In genomic region chr10:83545341-83545740, GRCm38 (mm10) we compare ENCODE assay signal across 9 mouse cellular contexts. TPM values are rescaled to one million over a fixed set of nuclear protein-coding genes. Genes with fewer than 3 reads are reported as not detected.
A peak's percentile ranks its signal among the peaks of the same experiment; 100 is the strongest.
DNase-seq lines count a peak whose midpoint lies in the region; ATAC-seq and TF ChIP-seq lines count a peak whose summit lies in the region.
"Had no signal": no experiment of that assay in that cellular context is flagged by ENCODE, and none has a peak within 500 bp of the region (broad histone marks: within the 10 kb centered on the region; RNA-seq: fewer than 3 reads in every experiment).

No protein-coding gene starts in this region.

- H3K27me3 ChIP-seq in heart, embryonic 11.5 days (ENCODE audit: control insufficient read depth, insufficient read depth, low read length): no peaks in the 10 kb centered on the region
- H3K27me3 ChIP-seq in stomach, embryonic 14.5 days (ENCODE audit: control insufficient read depth, insufficient read depth, low read length): no peaks in the 10 kb centered on the region
- no peaks in the 10 kb centered on the region for H3K27me3 ChIP-seq in stomach, postnatal 0 days (ENCODE audit: control insufficient read depth, insufficient read depth, low read length)
- H3K27me3 ChIP-seq in liver, embryonic 15.5 days: peaks cover 7% of the 10 kb centered on the region; the same call in 1 of the 2 replicates

- 75% methylated on average over 3 of the region's 3 CpGs for WGBS in heart, embryonic 11.5 days (ENCODE audit: insufficient replicate concordance)
- 66% methylated on average over 3 of the region's 3 CpGs for WGBS in stomach, embryonic 14.5 days
- 70% methylated on average over 3 of the region's 3 CpGs for WGBS in stomach, postnatal 0 days
- WGBS in liver, embryonic 15.5 days (ENCODE audit: insufficient replicate concordance): 64% methylated on average over 3 of the region's 3 CpGs

- no peak overlapping the region for H3K4me3 ChIP-seq in heart, embryonic 11.5 days (ENCODE audit: low read depth, low read length)
- H3K4me3 ChIP-seq in stomach, embryonic 14.5 days (ENCODE audit: low read depth, low read length): peak overlapping the region; percentile 86; the same call in 1 of the 2 replicates
- H3K4me3 ChIP-seq in stomach, postnatal 0 days (ENCODE audit: low read depth, low read length): no peak overlapping the region
- 0 out of 2 replicates have a peak overlapping the region, but pooled peaks have one; percentile 95 for H3K4me3 ChIP-seq in liver, embryonic 15.5 days (replicated peaks)

- no peaks in the 10 kb centered on the region for H3K9me3 ChIP-seq in heart, embryonic 11.5 days (replicated peaks; ENCODE audit: control insufficient read depth, low read length)
- no peaks in the 10 kb centered on the region for H3K9me3 ChIP-seq in stomach, embryonic 14.5 days (ENCODE audit: control insufficient read depth, low read depth, low read length)
- no peaks in the 10 kb centered on the region for H3K9me3 ChIP-seq in stomach, postnatal 0 days (ENCODE audit: control insufficient read depth, low read length)
- H3K9me3 ChIP-seq in liver, embryonic 15.5 days (replicated peaks): no peaks in the 10 kb centered on the region

- ATAC-seq in heart, embryonic 11.5 days (replicated peaks; ENCODE audit: insufficient number of reproducible peaks, low FRiP score, low TSS enrichment): no peak
- ATAC-seq in stomach, embryonic 14.5 days (ENCODE audit: insufficient number of reproducible peaks, insufficient read depth, low FRiP score, low read depth): no peak
- no peak for ATAC-seq in stomach, postnatal 0 days (ENCODE audit: low FRiP score, low TSS enrichment)
- ATAC-seq in liver, embryonic 15.5 days (ENCODE audit: insufficient read depth): no peak

- DNase-seq in heart, adult 9 months (ENCODE audit: low spot score in 2 of 2): no peak
- DNase-seq in stomach, postnatal 0 days (ENCODE audit: low spot score): no peak
- no peak for DNase-seq in testis, postnatal 10 days (ENCODE audit: low spot score)
- DNase-seq in adrenal gland, postnatal 25 days: no peak
- DNase-seq in urinary bladder, postnatal 36 days (ENCODE audit: low spot score in 2 of 2): no peak
- DNase-seq: cerebellum, adult 18-20 months had no signal

- no peak overlapping the region for H3K9ac ChIP-seq in heart, embryonic 11.5 days (ENCODE audit: low read depth, low read length)
- no peak overlapping the region for H3K9ac ChIP-seq in stomach, embryonic 14.5 days (replicated peaks; ENCODE audit: low read depth, low read length)
- no peak overlapping the region for H3K9ac ChIP-seq in stomach, postnatal 0 days (ENCODE audit: low read length)
- no peak overlapping the region for H3K9ac ChIP-seq in liver, embryonic 15.5 days

- peak overlapping the region; percentile 62 for H3K4me2 ChIP-seq in heart, embryonic 11.5 days
- peak overlapping the region; percentile 61; the same call in 1 of the 2 replicates for H3K4me2 ChIP-seq in stomach, embryonic 14.5 days (replicated peaks; ENCODE audit: low read depth, low read length)
- no peak overlapping the region for H3K4me2 ChIP-seq in stomach, postnatal 0 days (replicated peaks; ENCODE audit: low read depth)
- peak overlapping the region; percentile 86; the same call in 1 of the 2 replicates for H3K4me2 ChIP-seq in liver, embryonic 15.5 days

- no peak for TF ChIP-seq EP300 in stomach, postnatal 0 days (optimal IDR thresholded peaks at IDR 0.05)

- peaks cover 8% of the 10 kb centered on the region; the same call in 1 of the 2 replicates for H3K4me1 ChIP-seq in heart, embryonic 11.5 days (ENCODE audit: control insufficient read depth, insufficient read depth, low read length)
- peaks cover 3% of the 10 kb centered on the region; the same call in 1 of the 2 replicates for H3K4me1 ChIP-seq in stomach, embryonic 14.5 days (ENCODE audit: control insufficient read depth, insufficient read depth, low read length)
- H3K4me1 ChIP-seq in stomach, postnatal 0 days (replicated peaks; ENCODE audit: control insufficient read depth, insufficient read depth): no peaks in the 10 kb centered on the region
- peaks cover 16% of the 10 kb centered on the region for H3K4me1 ChIP-seq in liver, embryonic 15.5 days (replicated peaks)

- H3K27ac ChIP-seq in heart, embryonic 11.5 days (ENCODE audit: low read depth, low read length): no peak overlapping the region
- no peak overlapping the region for H3K27ac ChIP-seq in stomach, embryonic 14.5 days (ENCODE audit: low read length)
- H3K27ac ChIP-seq in stomach, postnatal 0 days (replicated peaks): no peak overlapping the region
- H3K27ac ChIP-seq in liver, embryonic 15.5 days (replicated peaks): no peak overlapping the region

- TF ChIP-seq CTCF in stomach, postnatal 0 days (IDR thresholded peaks at IDR 0.05; ENCODE audit: low read depth): no peak

- peaks cover 5% of the 10 kb centered on the region for H3K36me3 ChIP-seq in heart, embryonic 11.5 days (ENCODE audit: control insufficient read depth, insufficient read depth, low read length)
- H3K36me3 ChIP-seq in stomach, embryonic 14.5 days (ENCODE audit: control insufficient read depth, insufficient read depth, low read length): peaks cover 18% of the 10 kb centered on the region; the same call in 1 of the 2 replicates
- 0 out of 2 replicates have a peak, but pooled peaks cover 2% of the 10 kb centered on the region for H3K36me3 ChIP-seq in stomach, postnatal 0 days (ENCODE audit: control insufficient read depth, insufficient read depth, low read length)
- H3K36me3 ChIP-seq in liver, embryonic 15.5 days (replicated peaks): peaks cover 13% of the 10 kb centered on the region

RNA-seq across cellular contexts. Expression of gene Washc4, which starts 1.8 kb away (rescaled TPM):
- polyA plus RNA-seq in heart, embryonic 11.5 days (2014; fragmentation: Nextera tagmentation; extraction: Ambion mirVana): 26.8 TPM in 2 replicates
- 36.1 and 42.7 TPM in 2 replicates for polyA plus RNA-seq in stomach, embryonic 14.5 days (2014; fragmentation: Nextera tagmentation; extraction: Ambion mirVana)
- polyA plus RNA-seq in stomach, postnatal 0 days (2015; fragmentation: Nextera tagmentation; extraction: Ambion mirVana): 16.6 and 18.7 TPM in 2 replicates
- 10.2 and 10.5 TPM in 2 replicates for polyA plus RNA-seq in liver, embryonic 15.5 days (2015; fragmentation: Nextera tagmentation; extraction: Ambion mirVana)
- total RNA-seq in adrenal gland, postnatal 25 days (2021): 26.5 and 29.9 TPM in 2 replicates

RNA-seq across cellular contexts. Expression of gene Aldh1l2, which starts 11.4 kb away (rescaled TPM):
- polyA plus RNA-seq in heart, embryonic 11.5 days (2014; fragmentation: Nextera tagmentation; extraction: Ambion mirVana): 8.0 and 12.1 TPM in 2 replicates
- 2.2 and 2.3 TPM in 2 replicates for polyA plus RNA-seq in stomach, embryonic 14.5 days (2014; fragmentation: Nextera tagmentation; extraction: Ambion mirVana)
- 0.88 and 1.2 TPM in 2 replicates for polyA plus RNA-seq in stomach, postnatal 0 days (2015; fragmentation: Nextera tagmentation; extraction: Ambion mirVana)
- polyA plus RNA-seq in liver, embryonic 15.5 days (2015; fragmentation: Nextera tagmentation; extraction: Ambion mirVana): 0.21 and 0.55 TPM in 2 replicates
- total RNA-seq in adrenal gland, postnatal 25 days (2021): 0.88 and 1.0 TPM in 2 replicates

Comparison
In these comparisons a context has a peak if more than half of its experiments do, and no peak if none do; other contexts are left out.
1. H3K4me3 ChIP-seq: peak in stomach, embryonic 14.5 days (single experiment) and liver, embryonic 15.5 days (single experiment); none in heart, embryonic 11.5 days (single experiment) and stomach, postnatal 0 days (single experiment).